Mouse (Mus musculus) E14TG2a.4 (cell line): ENCODE data around the gene Tnfrsf11a.

Experiments used
- CTCF ChIP-seq: conservative IDR thresholded peaks from 2 replicates; pipeline ENCODE4 v1.5.1; 2014; ENCODE audit warnings: low read length
- NANOG ChIP-seq: IDR thresholded peaks from 2 replicates; pipeline ENCODE4 v1.6.1; 2014; ENCODE audit warnings: borderline replicate concordance, low read length, mixed read lengths
- POU5F1 ChIP-seq: IDR thresholded peaks from 2 replicates; pipeline ENCODE4 v1.6.1; 2014; ENCODE audit warnings: low read length, borderline replicate concordance

DNA sequence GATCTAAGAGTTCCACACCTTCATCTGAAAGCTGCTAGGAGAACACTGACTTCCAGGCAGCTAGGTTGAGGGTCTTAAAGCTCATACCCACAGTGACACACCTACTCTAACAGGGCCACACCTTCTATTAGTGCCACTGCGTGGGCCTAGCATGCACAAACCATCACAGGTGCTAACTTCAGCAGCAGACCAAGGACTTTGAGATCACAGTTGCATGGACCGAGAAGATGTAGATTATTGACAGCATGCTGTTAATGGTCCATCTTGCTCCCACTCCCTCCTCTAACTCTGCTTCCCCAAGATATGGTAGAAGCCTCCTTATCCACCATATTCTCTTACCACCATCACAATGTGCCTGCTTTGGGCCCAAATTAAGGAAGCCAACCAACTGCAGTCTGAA, 79.2 kb downstream of the Tnfrsf11a start:
- no peak for TF ChIP-seq CTCF
- no peak for TF ChIP-seq POU5F1
- no peak for TF ChIP-seq NANOG
